Mouse (Mus musculus) kidney, adult 11 months (tissue): ENCODE data around the gene Rfx2.

ENCODE experiments used
- DNase-seq: peaks from one replicate; pipeline ENCODE4 v3.0.0; 2022

The Rfx2 gene

DNA sequence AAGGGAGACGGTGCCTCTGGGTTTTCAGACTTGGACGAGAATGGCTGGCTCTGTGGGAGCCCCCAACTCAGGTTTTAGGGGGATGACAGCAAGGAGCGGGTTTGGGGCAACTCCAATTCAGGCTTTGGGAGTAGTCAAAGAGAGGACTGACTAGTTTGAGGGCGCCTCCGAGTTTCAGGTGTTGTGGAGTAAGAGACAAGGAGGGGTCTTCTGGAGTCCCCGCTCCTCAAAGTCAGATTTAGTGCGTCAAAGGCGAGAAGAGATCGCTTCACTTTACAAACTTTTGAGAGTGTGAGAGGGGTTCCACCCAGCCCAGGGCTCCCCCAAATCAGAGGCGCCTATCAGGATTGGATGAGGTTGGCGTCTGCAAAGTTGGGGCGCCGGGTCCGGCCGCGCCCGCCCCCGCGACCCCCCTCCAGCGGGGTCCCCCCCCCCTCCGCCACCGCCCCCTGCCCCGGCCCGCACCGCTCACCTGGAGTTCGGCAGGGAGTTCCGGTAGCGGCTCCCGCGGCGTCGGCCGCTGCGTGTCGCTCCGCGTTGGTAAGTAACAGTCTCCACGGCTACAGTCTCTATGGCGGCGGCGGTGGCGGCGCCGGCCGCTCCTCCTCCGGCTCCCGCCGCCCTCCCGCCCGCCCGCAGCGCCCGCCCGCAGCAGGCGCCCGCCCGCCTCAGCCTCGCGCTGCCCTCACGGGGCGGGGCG lies at the start of gene Rfx2:
Rfx2 (minus strand) TSS at position 603 of the 700 bp plus-strand sequence.
- DNase-seq = no peak

DNA sequence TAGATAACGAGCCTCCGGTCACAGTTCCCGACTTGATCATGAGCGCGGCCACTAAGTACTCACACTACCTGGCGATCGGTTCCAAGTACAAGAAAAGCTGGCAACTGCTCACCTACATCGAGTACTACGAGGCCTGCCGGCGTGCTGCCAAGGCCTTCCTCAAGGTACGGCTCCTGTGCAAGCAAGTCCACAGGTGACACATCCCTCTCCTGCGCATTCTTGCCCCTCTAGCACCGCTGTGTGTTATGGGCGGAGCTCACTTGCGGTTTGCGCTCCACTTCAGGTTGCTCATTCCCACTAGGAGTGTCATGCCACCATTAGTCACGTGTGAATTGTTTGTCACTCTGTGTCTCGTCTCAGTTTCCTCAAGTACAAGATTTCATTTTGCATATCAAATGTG lies 46.6 kb upstream of the Rfx2 start:
- no peak for DNase-seq

DNA sequence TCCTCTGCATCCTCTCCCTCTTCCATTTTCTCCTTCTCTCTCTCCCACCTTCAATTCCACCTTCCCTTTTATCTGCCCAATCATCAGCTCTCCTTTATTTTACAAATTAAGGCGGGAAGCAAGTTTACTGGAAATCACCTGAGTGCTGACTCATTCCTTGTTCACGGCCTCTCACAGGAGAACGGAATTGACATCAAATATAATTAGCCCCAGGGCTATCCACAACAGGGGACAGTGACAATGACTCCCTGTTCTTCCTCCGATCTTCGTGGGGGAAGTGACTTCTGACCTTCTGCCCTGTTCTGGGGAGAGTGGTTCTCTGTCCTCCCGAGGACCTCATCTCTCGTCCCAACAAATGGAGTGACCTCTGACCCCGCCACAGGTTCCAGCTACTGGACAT lies 46.2 kb upstream of the Rfx2 start:
- DNase-seq = no peak

DNA sequence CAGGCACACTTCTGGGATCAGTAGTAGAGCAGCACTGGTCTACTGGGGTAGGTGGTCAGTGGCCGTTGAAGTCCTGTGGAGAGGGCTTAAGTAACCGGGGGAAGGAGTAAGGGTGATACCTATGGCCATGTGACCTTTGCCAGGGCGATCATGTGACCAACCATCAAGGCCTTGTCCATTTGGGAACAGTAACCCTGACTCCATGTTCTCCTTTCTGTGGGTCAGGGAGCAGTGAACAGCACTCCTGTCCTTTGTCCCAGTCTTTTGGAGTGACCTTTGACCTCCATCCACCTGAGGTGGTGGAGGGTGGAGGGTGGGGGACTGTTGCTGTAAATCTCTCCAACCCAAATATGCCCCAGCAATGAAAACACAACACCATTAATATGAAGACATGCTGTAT lies 45.7 kb upstream of the Rfx2 start:
- DNase-seq = no peak

DNA sequence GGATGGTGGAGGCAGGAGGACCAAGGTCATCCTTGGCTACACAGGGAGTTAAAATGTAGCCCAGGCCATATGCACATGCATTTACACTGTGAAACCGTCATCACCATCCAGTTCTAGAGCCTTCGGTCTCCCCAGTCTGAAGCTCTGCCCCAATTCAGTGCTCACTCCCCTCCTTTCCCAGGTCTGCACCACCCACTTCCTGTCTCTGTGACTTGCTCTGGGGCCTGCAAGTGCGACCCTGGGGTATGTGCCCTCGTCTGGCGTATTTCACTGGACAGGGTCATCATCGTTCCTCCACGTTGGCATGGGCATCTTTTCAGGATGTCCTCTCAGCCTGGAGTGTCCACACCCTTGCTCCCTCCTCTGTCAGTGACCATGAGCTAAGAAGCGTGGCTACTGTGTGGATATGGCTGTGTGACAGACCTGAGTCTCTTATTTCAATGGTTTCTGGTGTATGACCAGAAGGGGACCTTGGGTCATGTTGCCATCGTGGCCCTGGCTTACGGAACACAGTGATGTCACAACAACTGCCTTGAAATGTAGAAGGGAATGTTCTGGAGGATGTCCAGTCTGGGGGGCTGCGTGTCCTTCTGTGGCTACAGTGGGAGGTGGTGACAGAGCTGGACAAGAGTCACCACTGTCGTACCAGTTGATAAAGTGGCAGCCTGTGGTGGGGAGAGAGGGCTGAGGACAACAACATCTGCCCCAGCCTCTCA lies 44.3 kb upstream of the Rfx2 start, which contains the start of gene 1700061G19Rik:
1700061G19Rik (plus strand) TSS at position 542 of the 716 bp plus-strand sequence.
- DNase-seq = no peak

DNA sequence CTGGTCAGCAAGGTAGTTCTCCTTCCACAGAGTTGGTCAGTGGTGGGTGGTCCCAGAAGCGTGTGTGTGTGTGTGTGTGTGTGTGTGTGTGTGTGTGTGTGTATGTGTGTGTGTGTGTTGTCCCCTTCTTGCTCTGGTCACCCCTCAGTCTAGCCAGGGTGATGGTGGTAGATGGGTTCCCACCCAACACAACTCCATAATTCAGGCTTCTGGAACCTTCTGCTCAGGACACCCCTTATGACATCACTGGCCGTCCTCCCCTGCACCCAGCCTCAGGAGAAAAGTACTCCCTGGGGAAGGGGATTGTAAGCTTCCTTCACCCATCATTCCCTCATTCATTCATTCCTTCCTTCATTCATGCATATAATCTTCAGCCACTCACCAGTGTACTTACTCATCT lies 43.4 kb upstream of the Rfx2 start, which contains the start of gene Acsbg2:
Acsbg2 (minus strand) TSS at position 211 of the 400 bp plus-strand sequence.
- DNase-seq = no peak

DNA sequence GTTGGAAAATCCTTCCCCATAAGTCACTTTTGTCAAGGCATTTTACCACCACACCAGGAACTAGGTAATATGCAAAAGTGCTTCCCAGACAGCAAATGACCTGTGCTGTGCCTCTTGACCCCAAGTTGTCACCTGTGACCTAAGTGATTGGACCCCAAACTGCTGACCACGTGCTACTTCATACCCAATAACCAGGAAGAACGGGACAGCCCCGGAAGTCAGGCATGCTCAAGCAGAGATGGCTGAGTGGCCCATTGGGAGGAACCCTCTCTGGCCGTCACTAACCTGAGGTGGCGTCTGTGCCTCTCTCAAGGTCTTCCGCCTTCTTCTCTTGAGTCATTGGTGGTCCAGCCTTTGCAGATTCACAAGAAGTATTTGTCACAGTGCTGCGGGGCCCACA lies 41.7 kb upstream of the Rfx2 start:
- no peak for DNase-seq

DNA sequence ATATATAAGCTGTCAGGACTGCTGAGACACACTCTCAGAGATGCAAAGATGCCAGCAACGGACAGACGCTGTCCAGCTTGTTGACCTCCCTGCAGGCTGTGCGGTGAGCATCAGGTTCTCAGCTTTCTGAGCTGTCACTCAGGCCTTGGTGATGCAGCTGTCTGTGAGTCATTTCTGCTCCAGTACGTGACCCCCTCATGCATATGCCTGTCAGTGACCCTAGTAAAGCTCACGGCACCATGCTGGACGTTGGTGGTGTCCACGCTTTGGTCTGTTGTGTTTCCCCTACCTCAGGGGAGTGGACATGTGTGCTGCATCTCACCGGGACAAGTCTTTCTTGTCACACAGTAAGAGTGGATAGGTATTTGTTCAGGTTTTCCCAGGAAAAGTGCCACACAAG lies 41.0 kb upstream of the Rfx2 start:
- no peak for DNase-seq

DNA sequence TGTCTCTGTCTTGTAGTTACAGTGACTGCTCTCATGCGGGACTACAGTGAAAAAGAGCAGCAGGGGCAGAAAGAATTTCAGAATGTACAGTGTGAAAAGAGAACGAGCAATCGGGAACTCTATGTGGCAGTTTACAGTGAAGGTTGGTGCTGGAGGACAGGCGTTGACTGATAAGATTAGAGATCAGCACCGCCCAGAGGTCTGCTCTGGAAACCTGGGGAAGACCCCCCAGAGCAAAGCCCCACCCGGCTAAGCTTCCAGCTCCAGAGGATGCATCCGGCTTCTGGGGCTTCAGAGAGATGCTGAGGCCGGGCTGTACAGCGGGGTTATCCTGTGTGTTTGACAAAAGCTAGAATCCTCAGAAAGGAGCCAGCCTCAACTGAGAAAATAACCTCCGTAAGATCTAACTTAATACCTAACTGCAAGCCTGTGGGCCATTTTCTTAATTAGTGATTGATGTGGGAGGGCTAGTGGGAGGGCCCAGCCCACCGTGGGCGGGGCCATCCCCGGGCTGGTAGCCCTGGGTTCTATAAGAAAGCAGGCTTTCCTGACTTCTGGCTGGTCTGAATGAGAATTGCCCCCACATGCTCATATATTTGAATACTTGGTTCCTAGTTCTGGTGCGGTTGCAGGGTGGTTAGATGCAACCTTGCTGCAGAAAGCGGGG lies 39.6 kb upstream of the Rfx2 start:
- no peak for DNase-seq

DNA sequence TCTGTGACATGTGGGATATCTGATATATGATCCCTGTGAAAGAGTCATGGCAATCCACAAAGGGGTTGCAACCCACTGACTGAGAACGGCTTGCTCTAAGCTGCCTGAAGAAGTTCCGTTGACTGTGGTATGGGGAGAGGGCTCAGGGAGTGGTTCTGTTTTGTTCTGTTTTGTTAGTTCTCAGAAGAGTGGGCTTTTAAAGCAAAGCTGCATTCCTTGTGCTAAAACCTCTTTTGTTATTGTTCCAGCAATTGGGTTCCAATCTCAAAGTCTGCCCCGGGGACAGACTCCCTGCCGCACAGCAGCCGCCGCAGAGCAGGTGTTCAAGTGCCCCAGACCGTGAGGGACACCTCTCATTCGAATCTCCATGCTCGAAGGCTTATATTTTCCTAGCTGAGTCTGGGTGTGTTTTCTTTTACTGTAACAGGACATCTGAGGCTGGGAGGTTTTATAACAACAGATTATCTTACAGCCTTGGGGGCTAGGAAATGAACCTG lies 38.7 kb upstream of the Rfx2 start:
- no peak for DNase-seq

DNA sequence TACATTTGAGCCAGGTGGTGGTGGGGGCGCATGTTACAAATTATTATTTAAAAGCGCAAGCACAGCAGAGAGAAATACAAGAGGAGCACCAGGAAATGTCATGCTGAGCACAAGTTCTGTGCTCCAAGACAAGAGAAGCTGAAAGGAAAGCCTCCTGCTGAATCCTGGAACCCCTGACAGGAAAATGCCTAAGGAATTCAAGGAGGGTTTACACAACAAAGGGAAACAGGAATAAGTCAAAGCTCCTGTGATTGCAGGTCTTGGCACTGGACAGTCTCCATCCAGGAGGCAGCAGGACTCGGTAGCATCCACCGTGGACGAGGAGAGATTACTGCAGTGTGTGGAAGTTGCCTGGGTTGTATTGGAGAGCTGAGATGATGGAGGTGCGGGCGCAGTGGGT lies 35.3 kb upstream of the Rfx2 start:
- DNase-seq = no peak

DNA sequence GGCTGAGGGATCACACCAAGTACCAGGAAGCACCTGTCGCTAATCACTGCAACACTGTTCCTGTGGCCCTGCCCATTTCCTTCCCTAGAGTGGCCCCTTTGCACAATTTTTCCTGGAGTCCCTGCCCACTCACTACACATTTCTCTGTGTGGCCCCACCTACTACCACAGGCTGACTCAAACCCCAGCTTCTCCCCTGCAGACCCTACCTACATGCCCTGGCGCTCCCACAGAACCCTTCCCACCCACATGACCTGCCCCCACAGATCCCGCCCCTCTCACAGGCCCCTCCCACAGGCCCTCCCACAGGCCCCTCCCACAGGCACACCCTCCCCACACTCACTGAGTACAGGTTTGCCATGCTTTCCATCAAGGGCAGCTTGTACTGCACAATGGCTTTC lies 30.4 kb upstream of the Rfx2 start:
- no peak for DNase-seq

DNA sequence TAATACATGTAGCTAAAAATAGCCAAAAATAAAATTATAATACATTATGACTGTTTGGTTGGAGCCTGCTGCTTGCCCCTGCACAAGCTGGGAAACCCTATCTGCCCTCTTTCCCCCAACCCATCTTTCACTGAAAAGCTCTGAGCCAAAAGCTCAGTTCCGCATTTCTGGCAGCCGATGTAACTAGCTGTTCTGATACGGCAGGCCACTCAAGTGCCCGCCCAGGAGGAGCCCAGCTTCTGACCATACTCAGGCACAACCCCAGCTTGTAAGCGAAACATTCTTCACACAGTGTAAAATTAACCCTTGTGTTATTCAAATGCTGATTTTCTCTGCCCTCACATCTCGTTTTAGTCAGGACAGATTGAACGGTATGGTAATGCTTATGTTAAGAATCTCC lies 28.1 kb upstream of the Rfx2 start:
- no peak for DNase-seq

DNA sequence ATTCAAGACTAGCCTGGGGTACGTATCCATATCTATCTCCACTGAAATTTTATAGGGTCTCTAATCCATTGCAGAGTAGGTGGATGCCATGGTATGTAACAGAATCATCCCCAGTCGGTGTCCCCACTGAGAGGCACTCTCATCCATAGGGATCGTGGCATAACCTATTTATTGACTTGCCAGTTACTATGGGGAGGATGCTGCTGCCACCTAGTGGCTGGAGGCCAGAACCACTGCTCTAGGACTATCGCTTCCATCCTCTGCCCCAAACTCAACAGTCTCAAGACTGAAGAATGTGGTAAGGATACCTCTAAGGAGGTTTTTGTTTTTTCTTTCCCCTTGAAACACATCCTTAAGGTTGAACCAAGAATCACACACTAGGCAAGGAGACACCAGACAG lies 27.4 kb upstream of the Rfx2 start:
- peak; percentile 51 for DNase-seq

DNA sequence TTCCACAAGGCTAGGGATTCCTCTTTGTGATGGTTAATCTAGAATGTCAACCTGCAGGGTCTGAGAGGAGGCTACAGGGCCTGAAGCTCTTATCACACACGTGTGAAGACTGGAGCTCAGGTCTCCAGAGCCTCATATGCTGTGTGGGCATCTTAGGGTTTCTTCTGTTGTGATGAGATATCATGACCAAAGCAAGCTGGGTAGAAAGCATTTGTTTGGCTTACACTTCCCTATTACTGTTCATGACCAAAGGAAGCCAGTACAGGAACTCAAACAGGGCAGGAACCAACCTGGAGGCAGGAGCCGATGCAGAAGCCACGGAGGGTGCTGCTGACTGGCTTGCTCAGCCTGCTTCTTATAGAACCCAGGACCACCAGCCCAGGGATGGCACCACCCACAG lies 24.6 kb upstream of the Rfx2 start:
- no peak for DNase-seq

DNA sequence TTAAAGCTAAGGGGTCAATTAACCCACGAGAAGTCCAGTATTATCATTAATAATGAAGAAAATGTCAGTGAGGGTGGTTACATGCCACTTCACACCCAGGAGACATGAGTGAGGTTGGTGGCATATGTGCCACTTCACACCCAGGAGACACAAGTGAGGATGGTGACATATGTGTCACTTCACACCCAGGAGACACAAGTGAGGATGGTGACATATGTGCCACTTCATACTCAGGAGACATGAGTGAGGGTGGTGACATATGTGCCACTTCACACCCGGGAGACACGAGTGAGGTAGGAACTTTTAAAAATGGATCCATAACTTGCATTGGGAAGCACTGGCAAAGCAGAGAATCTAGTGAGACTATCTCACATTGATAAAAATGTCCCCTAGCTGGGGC lies 20.4 kb upstream of the Rfx2 start:
- DNase-seq = no peak

DNA sequence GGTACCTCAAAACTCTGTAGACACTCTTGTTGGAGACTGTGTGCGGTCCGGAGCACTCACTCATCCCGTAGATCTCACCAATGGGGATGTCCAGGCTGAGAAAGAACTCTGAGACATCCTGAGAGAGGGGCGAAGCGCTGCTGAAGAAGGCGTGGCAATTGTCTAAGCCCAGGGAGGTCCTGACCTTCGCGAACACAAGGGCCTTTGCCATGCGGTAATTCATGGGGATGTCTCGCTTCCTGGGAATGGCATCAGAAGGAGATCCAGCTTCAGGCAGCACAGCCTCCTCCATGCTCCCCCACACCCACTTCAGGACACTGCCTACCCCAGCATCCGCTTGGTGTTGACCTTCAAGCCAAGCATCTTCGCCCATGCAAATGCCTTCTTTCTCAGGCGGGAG lies 18.9 kb upstream of the Rfx2 start:
- no peak for DNase-seq

DNA sequence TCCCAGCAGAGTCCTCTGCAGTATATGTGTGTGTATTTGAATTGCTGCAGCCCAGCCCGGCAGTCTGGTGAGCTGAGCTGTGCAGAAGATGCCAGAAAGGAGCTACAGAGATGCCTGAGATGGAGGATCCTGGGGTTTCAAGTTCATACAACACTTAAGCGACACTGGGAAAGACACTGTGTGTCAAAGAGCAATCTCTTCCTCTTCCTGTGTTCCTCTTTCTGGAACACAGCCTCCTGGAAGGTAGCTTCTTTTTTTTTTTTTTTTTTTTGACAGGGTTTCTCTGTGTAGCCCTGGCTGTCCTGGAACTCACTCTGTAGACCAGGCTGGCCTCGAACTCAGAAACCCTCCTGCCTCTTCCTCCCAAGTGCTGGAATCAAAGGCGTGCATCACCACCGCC lies 18.0 kb upstream of the Rfx2 start:
- DNase-seq = no peak

DNA sequence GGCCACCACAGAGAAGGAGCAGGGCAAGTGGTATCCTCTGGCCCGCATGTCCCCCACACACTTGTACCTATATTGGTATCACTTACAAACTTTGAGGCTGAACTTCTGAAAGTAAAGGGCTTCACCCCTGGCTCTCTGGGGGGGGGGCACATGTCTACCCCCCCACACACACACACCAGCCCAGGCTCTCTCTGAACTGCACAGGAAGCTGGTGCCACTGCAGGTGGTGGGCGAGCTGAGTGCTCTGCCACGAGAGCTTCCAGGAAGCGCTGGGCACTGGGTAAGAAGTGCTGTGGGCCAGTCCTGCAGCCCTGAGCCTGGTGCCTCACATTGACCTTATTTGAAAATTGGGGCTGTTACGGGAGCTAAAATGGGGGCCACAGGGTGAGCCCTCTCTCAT lies 12.9 kb upstream of the Rfx2 start:
- no peak for DNase-seq

DNA sequence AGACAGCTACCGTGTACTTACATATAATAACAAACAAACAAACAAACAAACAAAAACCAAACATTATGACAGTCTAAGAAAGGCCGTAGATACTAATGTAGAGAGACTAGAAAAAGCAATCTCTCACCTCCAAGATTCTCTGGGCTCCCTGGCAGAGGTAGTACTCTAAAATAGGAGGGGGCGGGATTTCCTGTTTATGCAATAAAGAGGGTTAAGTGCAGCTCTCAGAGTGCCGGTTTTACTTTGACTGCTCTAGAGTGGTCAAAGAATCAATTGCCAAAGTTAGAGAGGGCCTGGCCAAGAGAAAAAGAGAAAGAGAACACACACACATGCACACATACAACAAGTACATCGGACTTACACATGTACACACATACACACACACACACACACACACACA lies 11.4 kb upstream of the Rfx2 start:
- DNase-seq = no peak

DNA sequence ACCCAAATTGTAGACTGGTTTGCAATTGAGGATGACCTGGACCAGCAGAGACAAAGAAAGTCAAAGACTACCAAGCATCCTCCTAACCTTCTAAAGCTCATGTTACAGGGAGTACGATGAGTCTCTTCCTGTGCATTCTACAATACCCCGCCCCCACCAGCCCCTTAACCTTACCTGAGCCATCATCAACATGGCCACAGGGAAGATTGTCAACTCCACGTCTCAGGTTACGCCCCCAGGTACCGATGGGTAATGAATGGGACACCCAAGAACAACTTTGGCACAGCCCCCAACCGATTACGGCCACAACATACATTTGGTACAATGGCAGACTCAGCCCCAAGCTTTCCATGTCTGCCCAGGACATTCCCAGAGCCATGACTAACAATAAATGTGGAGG lies 9.7 kb upstream of the Rfx2 start:
- DNase-seq = no peak

DNA sequence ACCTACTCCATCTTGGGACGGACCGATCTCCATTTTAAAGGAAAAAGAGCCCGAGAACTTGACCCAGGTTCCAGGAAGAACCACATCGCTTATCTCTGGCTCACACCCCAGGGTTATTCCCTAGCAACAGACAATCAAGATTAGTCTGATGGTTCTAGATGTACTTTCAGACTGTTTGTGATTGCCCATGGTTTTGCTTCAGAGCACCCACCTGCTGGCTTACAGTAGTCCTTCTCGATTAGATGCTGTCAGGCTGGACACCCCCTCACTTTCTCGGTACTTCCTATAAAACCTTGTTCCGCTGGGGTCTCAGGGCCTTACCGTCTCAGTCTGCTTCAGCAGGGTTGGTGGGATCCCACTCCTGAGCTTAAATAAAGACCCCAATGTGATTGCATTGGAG lies 5.5 kb upstream of the Rfx2 start:
- DNase-seq = no peak

DNA sequence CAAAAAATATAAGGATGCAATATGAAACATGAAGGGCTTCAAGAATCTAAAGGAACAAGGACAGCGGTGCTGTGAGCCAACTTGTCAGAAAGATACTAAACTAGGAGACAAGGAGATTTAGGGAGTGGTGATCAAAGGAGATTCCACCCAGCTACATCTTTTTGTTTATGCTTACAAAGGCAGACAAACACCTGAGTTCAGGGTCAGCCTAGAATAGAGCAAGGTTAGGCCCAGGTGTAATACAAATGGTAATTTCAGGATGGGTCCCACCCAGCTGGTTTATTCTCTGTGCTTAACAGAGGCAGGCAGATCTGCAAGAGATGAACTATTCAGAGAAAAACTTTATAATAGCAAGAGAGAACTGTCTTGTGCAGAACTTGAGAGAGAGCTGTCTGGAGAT lies 2.6 kb upstream of the Rfx2 start:
- no peak for DNase-seq

DNA sequence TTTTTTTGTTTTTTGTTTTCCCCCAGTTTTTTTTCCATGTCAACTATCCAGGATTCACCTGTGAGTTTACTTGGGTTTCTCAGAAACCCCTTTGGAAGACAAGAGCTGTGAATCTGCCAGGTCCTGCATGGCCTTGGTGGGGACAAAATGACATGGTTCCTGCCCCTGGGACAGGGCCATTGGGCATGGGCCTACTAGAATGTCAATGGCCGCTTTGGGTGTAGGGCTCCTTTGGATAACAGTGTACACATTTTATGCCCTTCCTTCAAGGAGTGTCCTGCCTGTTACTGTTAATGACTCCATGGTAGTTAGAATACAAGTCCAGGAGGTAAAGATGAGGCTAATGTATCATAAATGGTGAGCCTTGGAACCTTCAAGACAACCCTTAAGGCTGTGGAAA lies 2.1 kb upstream of the Rfx2 start:
- no peak for DNase-seq
